Comparison of ENCODE assay signal across 9 mouse cellular contexts in genomic region chr14:61277285-61277684, GRCm38 (mm10). TPM values are rescaled to one million over a fixed set of nuclear protein-coding genes. Genes with fewer than 3 reads are reported as not detected.
DNase-seq lines count a peak whose midpoint lies in the region; ATAC-seq and TF ChIP-seq lines count a peak whose summit lies in the region.
"Had no signal": no experiment of that assay in that cellular context is flagged by ENCODE, and none has a peak within 500 bp of the region (broad histone marks: within the 10 kb centered on the region; RNA-seq: fewer than 3 reads in every experiment).

No protein-coding gene starts in this region.

- H3K36me3 ChIP-seq in heart, postnatal 0 days (replicated peaks; ENCODE audit: control insufficient read depth, insufficient read depth, low read length), result no peaks in the 10 kb centered on the region
- no peaks in the 10 kb centered on the region for H3K36me3 ChIP-seq in heart, embryonic 11.5 days (ENCODE audit: control insufficient read depth, insufficient read depth, low read length)
- H3K36me3 ChIP-seq: embryonic facial prominence, embryonic 15.5 days had no signal

- no peaks in the 10 kb centered on the region for H3K4me1 ChIP-seq in heart, postnatal 0 days (ENCODE audit: control insufficient read depth, insufficient read depth)
- H3K4me1 ChIP-seq in heart, embryonic 11.5 days (ENCODE audit: control insufficient read depth, insufficient read depth, low read length), result no peaks in the 10 kb centered on the region

- H3K4me3 ChIP-seq in heart, postnatal 0 days (ENCODE audit: low read depth, low read length), result no peak overlapping the region
- H3K4me3 ChIP-seq in heart, embryonic 11.5 days (ENCODE audit: low read depth, low read length), result no peak overlapping the region
- H3K4me3 ChIP-seq: embryonic facial prominence, embryonic 15.5 days had no signal

- no peak overlapping the region for H3K9ac ChIP-seq in heart, postnatal 0 days (replicated peaks; ENCODE audit: low read depth, low read length)
- H3K9ac ChIP-seq in heart, embryonic 11.5 days (ENCODE audit: low read depth, low read length), result no peak overlapping the region
- H3K9ac ChIP-seq: embryonic facial prominence, embryonic 15.5 days had no signal

- ATAC-seq in heart, postnatal 0 days (ENCODE audit: insufficient read depth, low read depth), result no peak
- ATAC-seq in heart, embryonic 11.5 days (replicated peaks; ENCODE audit: insufficient number of reproducible peaks, low FRiP score, low TSS enrichment), result no peak
- no peak for ATAC-seq in inflammation-experienced regulatory T-cells, adult 6 months

- H3K4me2 ChIP-seq in heart, postnatal 0 days (ENCODE audit: low read depth, low read length), result no peak overlapping the region
- H3K4me2 ChIP-seq in heart, embryonic 11.5 days, result no peak overlapping the region
- H3K4me2 ChIP-seq: embryonic facial prominence, embryonic 15.5 days had no signal

- H3K9me3 ChIP-seq in heart, postnatal 0 days (replicated peaks; ENCODE audit: control insufficient read depth, low read length), result no peaks in the 10 kb centered on the region
- no peaks in the 10 kb centered on the region for H3K9me3 ChIP-seq in heart, embryonic 11.5 days (replicated peaks; ENCODE audit: control insufficient read depth, low read length)
- H3K9me3 ChIP-seq: embryonic facial prominence, embryonic 15.5 days had no signal

- TF ChIP-seq CTCF in heart, postnatal 0 days (IDR thresholded peaks at IDR 0.05; ENCODE audit: low read depth), result peak; percentile 76

- no peak for TF ChIP-seq EP300 in heart, postnatal 0 days (IDR thresholded peaks at IDR 0.05; ENCODE audit: low read depth)

- no peak overlapping the region for H3K27ac ChIP-seq in heart, postnatal 0 days (ENCODE audit: low read depth)
- no peak overlapping the region for H3K27ac ChIP-seq in heart, embryonic 11.5 days (ENCODE audit: low read depth, low read length)
- H3K27ac ChIP-seq: embryonic facial prominence, embryonic 15.5 days had no signal

- WGBS in heart, postnatal 0 days, result 16% methylated on average over 1 of the region's 1 CpGs
- 22% methylated on average over 1 of the region's 1 CpGs for WGBS in heart, embryonic 11.5 days (ENCODE audit: insufficient replicate concordance)

- no peak for DNase-seq in heart, postnatal 0 days (ENCODE audit: low spot score)
- peak; percentile 53 for DNase-seq in right cerebral cortex, postnatal 4 days
- no peak for DNase-seq in right cerebral cortex, adult 18-20 months
- peak; percentile 44 for DNase-seq in brain, adult 2 months (ENCODE audit: low read depth, low spot score)
- peak; percentile 67 for DNase-seq in lung, postnatal 10 days
- peak; percentile 27 to 37 for DNase-seq in spleen, postnatal 36 days (ENCODE audit: low spot score in 2 of 2)

- H3K27me3 ChIP-seq in heart, postnatal 0 days (ENCODE audit: control insufficient read depth, insufficient read depth, low read length), result peaks cover 14% of the 10 kb centered on the region
- H3K27me3 ChIP-seq in heart, embryonic 11.5 days (ENCODE audit: control insufficient read depth, insufficient read depth, low read length), result peaks cover 32% of the 10 kb centered on the region

RNA-seq across cellular contexts. Expression of gene Sgcg, which starts 19.0 kb away (rescaled TPM):
- total RNA-seq in heart, postnatal 0 days (2014; rRNA removed; ENCODE audit: low replicate concordance), result 97.9 and 117 TPM in 2 replicates
- polyA plus RNA-seq in heart, postnatal 0 days (2015; fragmentation: Nextera tagmentation; extraction: Ambion mirVana), result 135 and 143 TPM in 2 replicates
- 2.6 and 2.9 TPM in 2 replicates for polyA plus RNA-seq in heart, embryonic 11.5 days (2014; fragmentation: Nextera tagmentation; extraction: Ambion mirVana)
- not detected for polyA plus RNA-seq in inflammation-experienced regulatory T-cells, adult 6 months (2017; shearing (Covaris generic))

RNA-seq across cellular contexts. Expression of gene Arl11, which starts 32.3 kb away (rescaled TPM):
- not detected in 2 replicates for total RNA-seq in heart, postnatal 0 days (2014; rRNA removed; ENCODE audit: low replicate concordance)
- polyA plus RNA-seq in heart, postnatal 0 days (2015; fragmentation: Nextera tagmentation; extraction: Ambion mirVana), result 0.33 and 0.79 TPM in 2 replicates
- polyA plus RNA-seq in heart, embryonic 11.5 days (2014; fragmentation: Nextera tagmentation; extraction: Ambion mirVana), result 0.14 and 0.73 TPM in 2 replicates
- under 1 TPM; 0.30 to 0.64 (median 0.53) TPM for polyA plus RNA-seq in inflammation-experienced regulatory T-cells, adult 6 months (2017; shearing (Covaris generic))

Comparison
In these comparisons a context has a peak if more than half of its experiments do, and no peak if none do; other contexts are left out.
1. DNase-seq: peak in right cerebral cortex, postnatal 4 days (single experiment), brain, adult 2 months (single experiment), lung, postnatal 10 days (single experiment) and spleen, postnatal 36 days (2 of 2); none in heart, postnatal 0 days (single experiment) and right cerebral cortex, adult 18-20 months (single experiment).
2. RNA of gene Sgcg, which starts 19.0 kb away (polyA plus RNA-seq): 135 to 143 TPM in heart, postnatal 0 days; 2.6 to 2.9 TPM in heart, embryonic 11.5 days and not detected in inflammation-experienced regulatory T-cells, adult 6 months; every median in the first group is over 10 times any median in the second.